Mouse (Mus musculus) cerebellum, adult 9-10 months (tissue): ENCODE measurements around the gene Pclaf.
A peak's percentile ranks its signal among the peaks of the same experiment; 100 is the strongest.

Source experiments
- DNase-seq: peaks from one replicate; pipeline ENCODE4 v3.0.0; 2022

Pclaf gene

DNA sequence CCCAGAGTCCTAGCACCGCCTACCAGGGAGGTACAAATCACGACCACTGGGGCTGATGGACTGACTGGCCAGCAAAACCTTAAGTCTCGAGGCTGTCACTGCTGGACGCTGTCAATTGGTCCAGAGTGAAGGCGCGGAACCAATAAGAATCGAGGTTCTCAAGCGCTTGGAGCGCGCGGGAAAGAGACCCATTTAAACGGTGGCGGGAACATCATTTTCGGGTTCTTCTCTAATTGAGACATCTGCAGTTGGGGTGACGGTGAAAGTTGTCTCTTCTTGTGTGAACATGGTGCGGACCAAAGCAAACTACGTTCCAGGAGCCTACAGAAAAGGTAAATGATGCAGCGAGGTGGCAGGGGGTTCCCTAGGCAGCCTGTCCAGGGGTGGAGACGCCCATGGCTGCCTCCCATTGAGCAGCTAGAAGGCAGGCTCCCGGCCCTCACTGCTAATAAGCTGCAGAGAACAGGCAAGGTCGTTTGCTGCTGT is at the start of gene Pclaf:
TSS of gene Pclaf (plus strand) at position 95 of the 486 bp plus-strand sequence.
- no peak for DNase-seq

DNA sequence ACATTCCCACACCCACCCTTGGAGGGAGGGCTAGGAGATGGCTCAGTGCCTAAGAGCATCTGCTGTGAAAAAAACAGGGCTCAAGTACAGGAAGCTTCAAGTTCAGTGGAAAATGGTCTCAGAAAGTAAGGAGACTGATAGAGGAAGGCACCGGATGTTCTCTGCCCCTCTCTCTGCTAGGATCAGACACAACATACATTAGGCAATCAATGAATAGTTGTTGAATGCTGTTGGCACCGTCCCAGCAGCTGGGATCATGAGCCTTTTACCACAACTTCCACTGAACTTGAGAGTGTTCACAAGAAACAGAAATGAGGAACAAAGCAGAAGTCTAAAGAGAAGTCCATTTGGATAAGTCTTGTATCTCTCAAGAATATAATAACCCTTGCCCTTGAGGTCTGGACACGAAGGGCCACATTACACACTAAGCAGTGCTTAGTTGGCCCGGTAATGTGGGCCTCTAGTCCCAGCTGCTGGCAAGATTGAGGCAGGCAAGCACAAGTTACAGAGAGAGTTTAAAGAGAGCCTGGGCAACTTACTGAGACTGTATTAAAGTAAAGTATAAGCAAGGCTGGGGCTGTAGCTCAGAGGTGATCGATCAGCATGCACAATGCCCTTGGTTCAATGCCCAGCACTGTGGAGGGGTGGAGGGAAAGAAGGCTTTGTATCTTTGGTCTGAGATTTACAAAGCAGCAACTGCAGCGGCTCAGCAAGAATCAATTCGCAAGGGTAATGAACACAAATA is 45.4 kb upstream of the Pclaf start:
- no peak for DNase-seq

DNA sequence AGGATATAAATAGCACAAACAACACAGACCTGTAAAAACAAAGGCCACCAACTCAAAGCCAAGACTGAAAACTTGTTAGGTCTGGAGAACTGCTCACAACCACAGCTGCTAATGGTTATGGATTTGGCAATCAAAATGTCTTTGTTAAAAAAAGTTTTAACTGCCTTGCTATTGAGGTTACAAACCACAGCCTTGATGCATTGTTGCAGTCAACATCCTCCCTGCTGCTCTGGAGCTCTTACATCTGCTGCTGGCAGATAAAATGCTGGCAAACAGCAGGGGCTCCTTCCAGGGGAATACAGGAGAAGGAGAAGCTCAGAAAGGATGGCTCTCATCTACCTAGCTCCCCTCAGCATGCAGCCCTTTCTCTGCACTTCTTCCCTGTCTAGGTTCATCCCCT is 41.9 kb upstream of the Pclaf start:
- no peak for DNase-seq

DNA sequence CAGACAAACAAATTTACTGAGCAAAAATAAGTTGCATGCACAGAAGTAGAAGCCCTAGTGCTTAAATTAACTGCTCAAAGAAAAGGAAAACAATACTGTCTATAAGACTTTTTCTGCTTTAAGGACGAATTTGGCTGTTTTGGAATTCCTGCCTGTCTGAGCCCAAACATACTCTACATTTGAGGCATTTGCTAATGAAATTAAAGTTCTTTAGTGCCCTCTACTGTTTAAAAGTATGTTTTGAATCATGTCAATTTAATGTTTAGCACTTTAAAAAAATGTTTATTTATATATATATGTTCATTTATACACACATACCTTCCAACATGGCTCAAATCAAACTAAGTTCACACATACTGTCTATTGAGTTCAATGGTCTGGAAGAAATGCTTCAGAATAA is 39.8 kb upstream of the Pclaf start:
- peak; percentile 52 for DNase-seq

DNA sequence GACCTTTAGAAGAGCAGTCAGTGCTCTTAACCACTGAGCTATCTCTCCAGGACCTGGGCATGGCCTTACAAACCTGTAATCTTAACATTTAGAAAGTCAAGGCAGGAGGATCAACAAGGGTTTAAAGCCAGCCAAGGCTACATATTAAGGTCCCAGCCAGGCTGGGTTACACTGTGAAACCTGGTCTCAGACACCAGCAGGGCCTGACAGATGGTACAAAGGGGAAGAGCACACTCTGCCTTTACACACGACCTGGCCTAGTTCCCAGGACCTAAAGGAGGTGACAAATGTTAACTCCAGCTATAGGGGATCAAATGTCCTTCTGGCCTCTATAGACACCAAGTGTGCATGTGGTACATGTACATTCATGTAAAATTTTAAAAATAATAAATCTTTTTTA is 30.4 kb upstream of the Pclaf start:
- DNase-seq, result peak; percentile 61

DNA sequence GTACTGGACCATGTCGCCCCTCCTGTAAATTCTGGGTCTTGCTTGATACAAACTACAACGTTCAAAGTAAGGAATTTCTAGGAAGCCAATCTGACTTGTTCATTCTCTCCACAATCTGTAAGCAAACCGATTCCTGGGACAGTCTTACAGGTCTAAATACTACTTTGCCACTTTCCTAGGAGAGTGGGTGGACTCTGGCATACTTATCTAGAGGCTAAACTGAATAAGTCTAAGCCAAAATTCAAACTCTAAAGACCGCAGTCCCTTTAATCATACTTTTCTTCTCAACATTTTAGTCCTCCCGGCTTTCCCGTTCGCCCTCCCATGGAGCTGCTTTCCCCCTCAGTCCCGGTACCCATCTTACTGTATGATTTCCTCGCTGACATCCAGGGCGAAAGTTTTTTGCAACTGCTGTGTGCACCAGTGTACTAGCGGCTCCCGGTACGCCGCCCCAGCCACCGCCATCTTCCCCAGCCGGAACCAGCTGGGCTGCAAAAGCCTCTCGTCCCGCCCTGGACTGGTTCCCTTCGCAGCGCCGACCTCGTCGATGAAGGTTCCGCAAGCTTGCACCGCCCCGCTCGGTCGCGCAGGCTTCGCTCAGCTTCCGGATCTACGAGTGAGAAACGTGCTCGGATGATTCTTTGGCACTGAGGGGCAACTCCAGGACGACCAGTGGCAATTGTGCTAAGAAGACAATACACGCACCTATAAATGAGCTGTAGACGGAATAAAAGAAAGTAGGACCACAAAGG is 5.3 kb upstream of the Pclaf start:
- DNase-seq, result peak; percentile 87

DNA sequence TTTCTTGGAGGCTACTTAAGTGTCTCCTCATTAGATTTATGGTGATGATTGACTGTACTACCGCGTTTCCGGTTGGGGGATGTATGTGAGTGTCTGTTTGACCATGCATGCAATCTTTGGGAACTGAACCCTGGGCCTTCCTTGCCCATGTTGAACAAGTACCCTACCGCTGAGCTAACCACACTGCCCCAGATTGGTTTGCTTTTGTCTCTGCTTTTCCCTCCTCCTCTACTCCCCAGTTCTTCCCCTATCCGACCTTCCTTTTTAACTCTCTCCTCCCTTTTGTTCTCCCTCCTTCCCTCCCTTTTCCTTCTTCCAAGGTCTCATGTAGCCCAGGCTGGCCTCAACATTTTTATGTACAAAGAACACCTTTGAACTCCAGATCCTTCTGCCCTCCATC is 1.1 kb downstream of the Pclaf start:
- no peak for DNase-seq

DNA sequence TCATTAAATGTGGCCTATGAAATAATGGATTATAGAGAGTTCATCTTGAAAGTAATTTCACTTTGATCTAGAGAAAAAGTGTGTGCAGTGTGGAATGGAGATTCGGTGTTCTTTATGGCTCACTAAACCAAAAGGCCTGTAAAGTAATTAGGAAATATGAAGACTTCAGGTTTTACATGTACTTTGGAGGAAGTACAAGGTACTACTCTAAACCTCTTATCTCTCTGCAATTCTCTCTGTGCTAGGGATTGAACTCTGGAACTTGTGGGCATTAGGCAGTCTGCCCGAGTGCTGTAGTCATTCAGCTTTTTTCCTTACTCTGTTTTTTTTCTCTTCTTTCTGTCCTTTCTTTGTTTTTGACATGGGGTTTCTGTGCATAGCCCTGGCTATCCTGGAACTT is 6.9 kb downstream of the Pclaf start:
- no peak for DNase-seq

DNA sequence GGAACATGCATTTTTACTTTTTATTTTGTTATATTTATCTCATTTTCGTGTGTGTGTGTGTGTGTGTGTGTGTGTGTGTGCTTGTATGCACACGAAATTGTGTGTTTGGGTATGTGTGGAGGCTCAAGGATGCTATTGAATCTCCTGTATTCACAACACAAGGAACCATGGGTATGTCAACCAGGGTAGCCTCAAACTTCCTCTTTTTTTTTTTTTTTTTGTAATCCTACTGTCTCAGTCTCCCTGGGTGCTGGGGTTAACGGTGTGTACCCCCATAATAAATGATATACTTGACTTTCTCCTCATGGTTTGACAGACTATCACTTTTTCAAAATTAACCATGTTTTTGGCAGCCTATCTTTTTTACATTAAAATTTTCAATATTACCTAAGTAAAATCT is 12.8 kb downstream of the Pclaf start:
- DNase-seq, result no peak

DNA sequence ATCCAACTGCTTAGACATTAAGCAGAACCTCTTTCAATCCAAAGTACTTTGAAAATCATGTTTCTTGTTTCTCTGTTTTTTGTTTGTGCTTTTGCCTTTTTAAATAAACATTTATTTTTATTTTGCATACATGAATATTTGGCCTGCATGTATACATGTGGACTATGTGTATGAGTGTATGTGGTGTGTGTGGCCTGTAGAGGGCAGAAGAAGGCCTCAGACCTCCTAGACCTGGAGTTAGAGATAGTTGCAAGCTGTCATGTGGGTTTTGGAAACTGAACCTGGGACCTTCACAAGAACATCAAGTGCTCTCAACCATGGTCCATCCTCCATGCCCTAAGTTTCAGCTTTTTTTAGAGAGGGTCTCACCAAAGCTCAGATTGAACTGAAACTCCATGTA is 13.4 kb downstream of the Pclaf start:
- DNase-seq, result no peak

DNA sequence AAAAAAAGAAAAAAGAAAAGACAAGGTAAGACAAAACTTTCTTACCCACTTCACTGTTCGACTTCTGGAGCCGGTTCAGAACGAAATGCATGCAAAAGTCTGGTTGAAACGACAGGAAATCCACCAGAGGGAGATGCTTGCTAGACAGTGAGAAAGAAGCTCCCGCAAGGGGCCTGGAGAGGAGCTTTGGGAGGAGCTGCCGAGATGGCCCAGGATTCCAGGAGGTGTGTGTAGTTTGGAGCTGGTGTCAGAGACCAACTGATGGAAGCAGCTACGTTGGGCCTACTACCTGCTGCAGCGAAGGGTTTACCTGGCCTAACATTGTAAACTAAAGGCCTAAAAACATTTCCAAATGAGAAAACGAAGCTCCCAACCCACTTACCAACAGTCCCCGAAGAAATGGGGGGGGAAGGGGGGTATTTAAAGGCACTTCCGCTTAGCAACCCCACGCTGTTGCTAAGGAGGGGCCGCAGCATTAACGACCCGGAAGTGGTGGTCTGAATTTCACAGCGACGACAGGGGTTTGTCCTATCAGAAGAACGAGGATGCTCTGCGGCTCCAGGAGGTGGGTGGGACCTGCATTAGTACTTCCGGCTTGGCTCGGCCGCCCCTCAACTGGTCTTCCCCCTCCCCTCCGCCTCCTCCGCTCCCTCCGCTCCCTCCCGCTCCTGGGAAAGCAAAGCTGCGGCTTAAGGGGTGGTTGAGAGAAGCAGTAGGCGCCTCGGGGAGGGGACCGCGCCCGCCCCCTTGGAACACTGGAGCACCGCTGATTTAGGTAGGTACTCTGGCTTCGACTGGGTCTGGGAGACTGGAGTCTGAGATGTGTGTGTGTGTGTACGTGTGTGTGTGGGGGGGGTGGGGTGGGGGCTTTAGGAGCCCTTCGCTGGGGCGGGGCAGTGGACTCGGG is 18.6 kb downstream of the Pclaf start, which contains the start of the genes Trip4 and Csnk1g1:
TSS of gene Trip4 (minus strand) at position 401 of the 907 bp plus-strand sequence.
TSS of gene Csnk1g1 (plus strand) at position 531 of the 907 bp plus-strand sequence.
- DNase-seq, result peak; percentile 98

DNA sequence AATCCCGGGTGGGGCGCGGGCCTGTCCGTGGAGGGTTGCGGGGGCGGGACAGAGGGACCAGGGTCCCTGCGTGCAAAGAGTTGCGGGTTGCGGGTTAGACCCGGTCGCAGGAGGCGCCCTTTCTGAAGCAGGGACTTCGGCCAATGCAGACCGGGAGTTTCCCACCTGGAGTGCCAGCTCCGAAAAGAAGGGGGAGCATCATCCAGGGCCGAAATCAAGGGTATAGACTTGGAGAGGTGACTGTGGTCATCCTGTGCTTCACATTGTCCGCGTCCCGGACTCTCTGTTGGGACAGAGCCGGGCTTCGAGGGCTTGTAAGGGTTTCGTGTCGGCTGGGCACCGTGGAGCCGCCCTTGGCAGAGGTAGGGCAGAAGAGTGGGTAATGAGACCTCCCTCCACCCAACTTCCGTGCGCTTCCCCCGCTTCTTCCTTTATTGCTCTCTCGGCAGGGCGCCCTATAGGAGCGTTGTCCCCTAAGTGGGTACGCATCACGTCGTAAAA is 19.3 kb downstream of the Pclaf start:
- peak; percentile 75 for DNase-seq

DNA sequence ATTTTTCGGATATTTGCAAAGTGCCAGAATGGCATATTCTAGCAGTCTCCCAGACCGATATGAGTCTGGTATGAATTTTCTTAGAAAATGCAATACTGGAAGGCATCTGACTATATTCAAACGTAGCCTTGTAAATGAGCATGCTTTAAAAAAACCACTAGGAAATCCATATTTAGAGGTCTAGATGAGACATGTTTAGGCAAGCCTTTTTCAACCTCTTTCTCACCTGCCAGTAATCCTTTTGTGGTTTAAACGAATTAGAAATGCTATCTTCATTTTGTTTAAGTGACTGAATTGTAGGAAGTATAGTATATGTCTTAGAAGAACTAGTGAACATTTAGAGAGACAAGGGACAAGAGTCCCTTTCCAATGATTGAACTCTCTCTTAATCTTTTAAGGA is 19.8 kb downstream of the Pclaf start:
- no peak for DNase-seq

DNA sequence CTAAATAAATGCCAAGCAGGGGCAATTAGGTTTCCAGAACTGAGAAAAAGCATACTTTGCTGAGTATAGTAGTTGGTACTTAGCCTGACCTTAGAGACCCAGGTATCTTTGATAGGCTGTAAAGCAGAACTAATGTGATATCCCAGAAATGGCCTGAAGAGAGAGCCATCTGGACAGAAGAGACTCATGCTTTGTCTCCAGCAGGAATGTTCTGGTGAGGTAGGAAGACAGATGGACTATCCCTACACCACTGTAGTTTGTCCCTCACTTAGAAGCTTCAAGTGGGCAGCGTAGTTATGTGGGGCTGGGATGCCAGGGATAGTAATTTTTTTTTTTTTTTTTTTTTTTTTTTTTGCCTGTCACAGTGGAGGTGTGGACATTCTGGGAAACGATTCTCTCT is 23.9 kb downstream of the Pclaf start:
- DNase-seq, result peak; percentile 82

DNA sequence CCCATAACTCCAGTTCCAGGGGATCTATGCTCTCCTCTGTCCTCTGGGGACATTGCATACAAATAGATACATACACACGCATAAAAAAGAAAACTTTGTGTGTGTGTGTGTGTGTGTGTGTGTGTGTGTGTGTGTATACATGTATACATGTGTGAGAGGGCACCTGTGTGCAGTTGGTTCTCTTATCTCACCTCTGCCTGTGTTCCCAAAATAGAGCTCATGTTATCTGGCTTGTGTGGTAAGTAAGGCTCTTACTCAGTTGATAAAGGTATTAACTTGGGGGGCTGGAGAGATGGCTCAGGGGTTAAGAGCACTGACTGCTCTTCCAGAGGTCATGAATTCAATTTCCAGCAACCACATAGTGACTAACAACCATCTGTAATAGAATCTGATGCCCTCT is 27.0 kb downstream of the Pclaf start:
- DNase-seq, result no peak

DNA sequence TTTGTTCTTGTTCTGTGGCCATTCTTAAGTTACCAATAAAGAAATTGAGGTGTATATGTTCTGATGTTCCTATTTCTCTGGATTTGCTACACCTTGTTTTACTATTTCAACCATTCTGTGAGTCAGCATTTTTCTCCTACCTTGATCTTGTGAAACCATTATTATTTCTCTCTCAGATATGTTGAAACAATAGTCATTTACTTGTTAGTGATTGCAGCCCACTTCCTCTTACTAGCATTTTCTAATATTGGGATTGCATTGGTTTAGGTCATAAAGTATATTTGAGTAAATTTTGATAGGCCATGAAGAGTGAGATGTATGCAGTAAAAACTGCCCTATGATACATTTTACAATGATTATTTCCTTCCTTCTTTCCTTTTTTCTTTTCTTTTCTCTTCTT is 38.4 kb downstream of the Pclaf start:
- no peak for DNase-seq

DNA sequence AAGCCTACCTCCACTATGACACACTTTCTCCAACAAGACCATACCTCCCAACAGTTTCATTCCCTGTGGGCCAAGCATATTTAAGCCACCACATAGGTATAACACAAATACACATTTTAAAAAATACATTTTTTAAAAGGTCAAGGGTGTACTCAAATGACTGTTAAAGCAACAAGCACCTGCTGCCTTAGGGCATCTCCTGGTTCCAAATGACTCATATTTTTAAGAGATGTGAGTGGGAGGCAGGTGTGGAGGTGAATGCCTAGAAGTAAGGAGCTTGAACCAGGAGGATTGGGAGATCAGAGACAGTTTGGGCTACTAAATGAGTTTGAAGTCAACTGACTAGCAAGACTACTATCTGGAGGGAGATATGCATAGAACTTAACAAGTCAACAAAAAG is 39.8 kb downstream of the Pclaf start:
- DNase-seq, result no peak

DNA sequence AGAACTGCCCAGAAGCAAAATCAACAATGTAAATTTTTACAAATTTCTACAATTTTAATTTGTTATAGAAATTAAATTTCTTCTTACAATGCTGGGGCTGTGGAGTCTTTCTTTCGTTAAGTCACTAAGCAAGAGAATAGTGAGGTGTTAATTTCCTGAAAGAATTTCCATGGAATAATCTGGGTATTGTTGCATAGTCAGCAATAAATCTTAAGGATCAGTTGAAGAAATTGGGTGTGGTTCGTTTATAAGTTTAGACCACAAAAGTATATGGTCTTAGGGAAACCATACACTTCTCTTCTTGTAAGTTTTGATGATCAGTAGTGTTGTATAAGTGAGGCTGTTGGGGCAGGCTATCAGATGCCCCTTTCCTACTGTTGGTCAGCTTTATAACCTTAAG is 47.5 kb downstream of the Pclaf start:
- no peak for DNase-seq

DNA sequence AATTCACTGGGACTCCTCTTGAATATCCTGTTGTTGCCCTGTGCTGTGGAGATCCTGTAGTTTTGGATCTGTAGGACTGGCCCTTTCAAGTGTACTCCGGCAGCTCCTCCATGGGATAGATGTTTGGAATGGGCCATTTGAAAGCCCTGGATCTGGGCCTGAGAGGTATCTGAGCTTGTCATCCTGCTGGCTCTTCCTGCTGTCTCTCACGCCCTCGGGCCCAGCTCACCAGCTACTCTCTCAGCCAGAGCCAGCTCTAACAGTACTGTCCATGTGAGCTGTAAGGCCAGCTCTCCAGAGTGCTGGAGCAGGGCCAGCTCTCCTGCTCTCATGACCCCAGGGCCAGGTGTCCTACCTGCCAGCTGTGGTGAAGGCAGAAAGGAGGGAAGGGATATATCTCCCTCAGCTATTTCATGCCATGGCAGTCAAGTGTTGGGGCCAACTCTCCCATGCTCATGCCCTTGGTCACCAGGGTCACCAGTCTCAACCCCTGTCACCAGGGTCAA is 61.1 kb downstream of the Pclaf start:
- peak; percentile 19 for DNase-seq
